Mouse (Mus musculus): ENCODE data around the gene Krt79. TPM values are rescaled to one million over a fixed set of nuclear protein-coding genes. Genes with fewer than 3 reads are reported as not detected.

Gene Krt79
- polyA plus RNA-seq, 1 experiment: not detected

GRCm38 (mm10) chr15:101902171-101903149, 37.7 kb downstream of the Krt79 start:
- no peak for DNase-seq
- H3K27ac ChIP-seq (ENCODE audit: insufficient read depth, low read length): no peak overlapping the region
- WGBS: 59% methylated on average over 12 of the region's 12 CpGs

DNA sequence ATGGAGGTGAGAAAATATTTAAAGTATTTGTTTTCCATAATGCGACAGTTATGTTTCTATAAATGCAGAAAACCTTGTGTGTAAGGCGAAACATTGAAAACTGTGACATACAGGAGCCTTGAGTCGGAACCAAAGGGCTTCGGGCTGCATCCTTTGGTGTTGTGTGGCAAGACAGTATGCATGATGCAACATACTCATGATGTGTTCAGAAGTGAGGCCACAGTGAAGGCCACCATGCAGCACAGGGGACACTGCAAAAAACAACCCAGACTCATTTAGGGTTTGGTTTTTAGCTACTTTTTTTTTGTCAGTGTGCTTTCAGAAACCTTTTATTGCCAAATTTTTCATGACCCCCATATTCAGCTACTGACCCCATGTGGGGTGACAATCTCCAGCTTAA, 44.9 kb downstream of the Krt79 start:
- no peaks in the 10 kb centered on the region for H3K4me1 ChIP-seq (ENCODE audit: control insufficient read depth, insufficient read depth, low read length)
- H3K27me3 ChIP-seq (ENCODE audit: control insufficient read depth, insufficient read depth, low read length): no peaks in the 10 kb centered on the region
- no peak overlapping the region for H3K27ac ChIP-seq (ENCODE audit: insufficient read depth, low read length)
- no peak for DNase-seq
- TF ChIP-seq CTCF (IDR thresholded peaks at IDR 0.05; ENCODE audit: borderline replicate concordance, insufficient read depth, low read depth, low read length): no peak
- TF ChIP-seq POLR2A (IDR thresholded peaks at IDR 0.05; ENCODE audit: borderline replicate concordance, insufficient read depth, low read length): no peak
- WGBS: 95% methylated on average over 4 of the region's 4 CpGs
- no peak overlapping the region for H3K4me3 ChIP-seq (replicated peaks; ENCODE audit: insufficient read depth, low read depth, low read length)

More at GRCm38 (mm10) chr15:101902171-101903149, 37.7 kb downstream of the Krt79 start:
- no peak overlapping the region for H3K4me3 ChIP-seq (replicated peaks; ENCODE audit: insufficient read depth, low read depth, low read length)
- no peaks in the 10 kb centered on the region for H3K4me1 ChIP-seq (ENCODE audit: control insufficient read depth, insufficient read depth, low read length)
- no peaks in the 10 kb centered on the region for H3K27me3 ChIP-seq (ENCODE audit: control insufficient read depth, insufficient read depth, low read length)
- no peak for TF ChIP-seq POLR2A (IDR thresholded peaks at IDR 0.05; ENCODE audit: borderline replicate concordance, insufficient read depth, low read length)
- no peak for TF ChIP-seq CTCF (IDR thresholded peaks at IDR 0.05; ENCODE audit: borderline replicate concordance, insufficient read depth, low read depth, low read length)

DNA sequence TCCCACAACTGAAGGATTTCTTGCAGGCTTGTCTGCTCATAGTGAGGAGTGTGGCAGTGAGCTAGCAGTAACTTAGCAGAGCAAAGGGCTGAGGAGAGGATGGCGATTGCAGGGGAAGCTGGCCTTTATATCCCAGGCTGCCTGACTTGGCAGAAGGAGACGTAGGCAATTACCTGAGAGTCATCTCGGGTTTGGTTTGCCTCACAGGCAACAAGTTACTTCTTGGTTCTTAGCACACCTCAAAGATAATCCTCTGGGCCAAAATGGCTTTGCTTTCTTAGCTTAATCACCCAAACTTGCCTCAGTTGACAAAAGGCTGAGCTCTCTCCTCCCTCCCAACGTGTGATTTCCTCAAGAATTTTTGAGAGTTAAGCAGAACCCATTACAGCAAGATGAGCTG, 47.3 kb downstream of the Krt79 start, which contains the start of gene Krt76:
TSS of gene Krt76 (minus strand) at position 101 of the 400 bp plus-strand sequence.
- Histone ChIP-seq H3K27ac (ENCODE audit: insufficient read depth, low read length) (no peak within 1 kb of the TSS), H3K4me3 (replicated peaks; ENCODE audit: insufficient read depth, low read depth, low read length) (no peak within 1 kb of the TSS), H3K27me3 (ENCODE audit: control insufficient read depth, insufficient read depth, low read length) (no peaks in the 10 kb centered on the region), H3K4me1 (ENCODE audit: control insufficient read depth, insufficient read depth, low read length) (no peaks in the 10 kb centered on the region)
- DNase-seq: no peak
- TF ChIP-seq POLR2A (IDR thresholded peaks at IDR 0.05; ENCODE audit: borderline replicate concordance, insufficient read depth, low read length) (no peak), CTCF (IDR thresholded peaks at IDR 0.05; ENCODE audit: borderline replicate concordance, insufficient read depth, low read depth, low read length) (no peak)
- 67% methylated on average over 4 of the region's 4 CpGs for WGBS

DNA sequence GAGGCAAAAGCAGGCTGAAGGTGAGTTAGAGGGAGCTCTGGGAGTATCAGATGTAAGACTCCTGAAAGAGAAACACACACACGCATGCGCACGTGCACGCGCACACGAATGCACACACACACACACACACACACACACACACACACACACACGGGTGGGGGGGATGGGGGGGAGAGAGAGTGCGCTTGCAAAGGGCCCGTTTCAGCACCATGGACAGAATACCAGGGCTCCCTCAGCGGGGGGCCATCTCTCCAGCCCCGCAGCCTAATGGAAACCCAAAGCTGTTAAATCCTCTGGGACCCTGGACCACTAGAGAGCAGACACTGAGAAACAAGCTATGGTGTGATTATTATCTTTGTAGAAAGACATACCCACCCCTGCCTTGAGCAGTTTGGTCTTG, 60.3 kb downstream of the Krt79 start:
- no peak for DNase-seq
- no peaks in the 10 kb centered on the region for H3K4me1 ChIP-seq (ENCODE audit: control insufficient read depth, insufficient read depth, low read length)

More for the DNA sequence above, 60.3 kb downstream of the Krt79 start:
- Histone ChIP-seq H3K27ac (ENCODE audit: insufficient read depth, low read length) (no peak overlapping the region), H3K27me3 (ENCODE audit: control insufficient read depth, insufficient read depth, low read length) (no peaks in the 10 kb centered on the region), H3K4me3 (replicated peaks; ENCODE audit: insufficient read depth, low read depth, low read length) (no peak overlapping the region)
- 23% methylated on average over 11 of the region's 11 CpGs for WGBS
- TF ChIP-seq POLR2A (IDR thresholded peaks at IDR 0.05; ENCODE audit: borderline replicate concordance, insufficient read depth, low read length): no peak
- no peak for TF ChIP-seq CTCF (IDR thresholded peaks at IDR 0.05; ENCODE audit: borderline replicate concordance, insufficient read depth, low read depth, low read length)

Other genes with a start within 250 kb of the Krt79 start
- not detected in 2 replicates for gene Krt6a, start 246.0 kb downstream of the Krt79 start, polyA plus RNA-seq (2012; rRNA removed)
- gene Krt5, start 227.4 kb downstream of the Krt79 start, polyA plus RNA-seq (2012; rRNA removed): 0.08 TPM in 1 of 2 replicates, not detected in the other
- gene Krt71, start 197.2 kb downstream of the Krt79 start, polyA plus RNA-seq (2012; rRNA removed): 0.25 and 0.54 TPM in 2 replicates
- gene Krt72, start 153.9 kb downstream of the Krt79 start, polyA plus RNA-seq (2012; rRNA removed): not detected in 2 replicates
- 0.05 TPM in 1 of 2 replicates, not detected in the other for gene Krt73, start 138.0 kb downstream of the Krt79 start, polyA plus RNA-seq (2012; rRNA removed)
- not detected in 2 replicates for gene Krt2, start 122.2 kb downstream of the Krt79 start, polyA plus RNA-seq (2012; rRNA removed)
- gene Krt1, start 89.5 kb downstream of the Krt79 start, polyA plus RNA-seq (2012; rRNA removed): 4.8 and 5.3 TPM in 2 replicates
- gene Krt77, start 70.6 kb downstream of the Krt79 start, polyA plus RNA-seq (2012; rRNA removed): 0.26 and 0.49 TPM in 2 replicates
- gene Krt76, start 47.4 kb downstream of the Krt79 start, polyA plus RNA-seq (2012; rRNA removed): 0.05 TPM in 1 of 2 replicates, not detected in the other
- 0.05 TPM in 1 of 2 replicates, not detected in the other for gene Krt4, start 15.6 kb downstream of the Krt79 start, polyA plus RNA-seq (2012; rRNA removed)
- gene Krt78, start 14.0 kb upstream of the Krt79 start, polyA plus RNA-seq (2012; rRNA removed): 0.03 TPM in 1 of 2 replicates, not detected in the other
- gene Krt8, start 64.2 kb upstream of the Krt79 start, polyA plus RNA-seq (2012; rRNA removed): 0.61 and 1.1 TPM in 2 replicates
- gene Krt18, start 87.9 kb upstream of the Krt79 start, polyA plus RNA-seq (2012; rRNA removed): 1.1 and 2.1 TPM in 2 replicates
- 114 TPM in 2 replicates for gene Eif4b, start 133.4 kb upstream of the Krt79 start, polyA plus RNA-seq (2012; rRNA removed)
- gene Tns2, start 160.1 kb upstream of the Krt79 start, polyA plus RNA-seq (2012; rRNA removed): 33.6 and 33.7 TPM in 2 replicates
- 159 and 161 TPM in 2 replicates for gene Spryd3, start 195.9 kb upstream of the Krt79 start, polyA plus RNA-seq (2012; rRNA removed)
- gene Igfbp6, start 204.0 kb upstream of the Krt79 start, polyA plus RNA-seq (2012; rRNA removed): 15.0 and 18.7 TPM in 2 replicates
- 0.08 TPM in 1 of 2 replicates, not detected in the other for gene Soat2, start 210.2 kb upstream of the Krt79 start, polyA plus RNA-seq (2012; rRNA removed)

Measured in cerebellum, adult 2 months (tissue).